Mouse (Mus musculus) lung, postnatal 36 days (tissue): ENCODE measurements around the gene Pitpnm2.

Experiments
- DNase-seq: peaks from one replicate; pipeline ENCODE4 v3.0.0; 2022; ENCODE audit warnings: mixed read lengths

The Pitpnm2 gene

DNA sequence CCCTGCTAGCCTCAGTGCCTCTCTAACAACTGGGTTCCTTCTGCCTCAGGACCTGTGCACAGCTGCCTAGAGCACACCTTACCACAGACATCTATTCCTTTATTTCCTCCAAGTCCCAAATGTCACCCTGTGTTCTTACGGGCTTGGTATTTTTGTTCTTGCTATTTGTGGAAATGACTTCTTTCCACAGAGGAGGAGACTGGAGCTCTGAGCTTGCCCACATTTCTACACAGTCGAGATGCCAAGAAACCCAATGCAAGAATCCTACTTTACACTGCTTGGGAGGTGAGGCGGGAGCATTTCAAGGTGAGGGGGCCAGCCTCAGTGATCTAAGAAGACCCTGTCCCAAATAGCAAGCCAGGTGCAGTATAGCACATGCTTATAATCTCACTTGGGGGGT, 164.0 kb downstream of the Pitpnm2 start:
- DNase-seq = no peak

DNA sequence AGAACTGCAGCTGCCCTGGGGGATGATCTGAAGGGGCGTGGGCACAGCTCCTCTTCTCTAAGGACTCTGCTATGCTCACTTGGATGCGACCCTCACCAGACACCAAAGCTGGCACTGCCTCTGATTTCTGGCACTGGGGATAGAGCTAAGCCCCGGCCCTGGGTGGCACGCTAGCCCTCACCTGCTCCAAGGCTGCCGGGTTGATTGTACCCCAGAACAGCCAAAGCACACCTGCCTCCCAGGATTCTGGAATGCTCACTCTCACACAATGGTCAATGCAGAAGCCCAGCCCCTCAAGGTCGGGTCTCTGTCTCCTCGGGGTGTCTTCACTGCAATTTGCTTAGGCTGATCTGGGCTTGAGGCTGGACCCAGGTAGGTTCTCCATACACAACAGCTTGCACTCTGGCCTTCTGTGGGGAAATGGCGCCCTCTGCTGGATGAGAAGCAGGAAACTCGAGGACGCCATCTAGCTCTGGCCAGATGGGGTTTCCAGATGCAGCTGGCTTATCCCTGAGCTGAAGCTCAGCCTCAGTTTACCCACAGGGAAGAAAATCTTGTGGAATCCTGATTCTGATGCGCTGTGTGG, 164.9 kb downstream of the Pitpnm2 start:
- peak; percentile 90 for DNase-seq

- peak; percentile 26 for DNase-seq
Measured at GRCm38 (mm10) chr5:124083850-124084587, 165.5 kb downstream of the Pitpnm2 start.

- no peak for DNase-seq
Measured at GRCm38 (mm10) chr5:124082941-124083688, 166.4 kb downstream of the Pitpnm2 start.

- no peak for DNase-seq
Measured at GRCm38 (mm10) chr5:124082447-124082846, 167.1 kb downstream of the Pitpnm2 start.

DNA sequence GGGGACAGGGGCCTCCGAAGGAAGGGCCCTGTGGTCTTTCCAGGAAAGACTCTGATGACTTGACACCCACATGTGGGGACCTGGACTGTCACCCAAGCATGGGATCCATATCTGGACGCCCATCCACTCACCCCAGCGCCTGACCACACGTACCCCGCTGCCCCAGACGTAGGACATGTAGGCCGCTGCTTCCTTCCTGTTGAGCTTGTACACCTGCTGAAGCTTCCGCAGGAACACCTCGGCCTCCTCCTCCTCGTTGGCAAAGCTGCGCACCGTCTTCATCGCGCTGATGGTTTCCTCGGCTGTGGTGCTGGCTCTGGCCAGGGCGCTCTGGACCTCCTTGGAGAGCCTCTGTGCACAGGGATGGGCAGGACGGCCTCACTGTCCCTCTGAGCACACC, 169.7 kb downstream of the Pitpnm2 start:
- no peak for DNase-seq

DNA sequence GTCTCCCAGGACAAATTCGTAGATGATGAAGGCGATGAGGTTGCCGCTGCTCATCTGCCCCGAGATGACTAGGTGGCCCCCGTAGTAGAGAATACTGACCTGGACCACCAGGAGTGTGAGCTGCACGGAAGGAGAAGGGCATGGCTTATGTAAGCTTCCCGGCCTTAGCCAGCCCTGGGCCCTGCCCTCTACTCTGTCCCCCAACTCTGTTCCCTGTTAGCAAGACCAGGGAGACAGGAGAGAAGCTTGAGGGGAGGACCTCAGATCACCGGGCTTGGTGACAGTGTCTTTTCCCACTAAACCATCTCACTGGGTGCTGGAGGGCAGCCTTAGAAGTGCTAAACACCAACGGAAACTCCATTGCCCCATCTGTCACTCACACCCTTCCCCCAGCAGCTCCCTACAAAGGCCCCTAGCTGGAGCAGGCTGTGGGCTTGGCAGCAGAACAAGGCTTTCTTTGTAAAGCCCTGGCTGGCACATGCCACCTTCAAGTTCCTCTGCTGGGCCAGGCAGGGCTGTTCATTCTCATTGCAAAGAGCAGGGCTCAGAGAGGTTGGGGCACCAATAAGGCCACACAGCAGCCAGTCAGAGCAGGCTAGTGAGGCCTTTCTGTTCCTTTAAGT, 170.7 kb downstream of the Pitpnm2 start:
- DNase-seq = no peak

DNA sequence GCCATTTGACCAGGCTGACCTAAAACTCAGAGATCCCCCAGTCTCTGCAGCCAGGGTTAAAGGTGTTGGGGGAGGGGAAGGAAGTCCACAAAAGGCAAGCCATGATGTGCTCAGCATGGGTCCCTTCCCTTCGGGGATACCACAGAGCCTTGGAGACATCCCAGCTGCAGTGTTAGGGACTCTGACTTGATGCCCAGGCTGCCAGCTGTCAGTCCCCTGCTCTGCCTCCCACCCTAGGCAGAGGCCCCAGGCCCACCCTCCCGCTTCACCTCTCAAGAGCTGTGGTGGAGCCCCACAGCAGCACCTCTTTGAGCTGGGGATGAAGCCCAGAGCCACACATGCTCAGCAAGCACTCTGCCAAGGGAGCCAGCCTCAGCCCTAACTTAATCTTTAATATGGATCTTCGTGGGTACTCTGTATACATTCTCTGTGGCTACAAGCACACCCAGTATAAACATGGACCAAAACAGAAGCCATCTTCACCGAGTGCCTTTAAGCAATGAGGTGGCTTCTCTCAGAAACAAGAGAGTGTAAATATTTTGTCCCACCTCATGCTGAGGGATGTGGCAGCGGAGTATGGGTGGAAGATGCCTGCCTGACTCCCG, 171.6 kb downstream of the Pitpnm2 start:
- no peak for DNase-seq

DNA sequence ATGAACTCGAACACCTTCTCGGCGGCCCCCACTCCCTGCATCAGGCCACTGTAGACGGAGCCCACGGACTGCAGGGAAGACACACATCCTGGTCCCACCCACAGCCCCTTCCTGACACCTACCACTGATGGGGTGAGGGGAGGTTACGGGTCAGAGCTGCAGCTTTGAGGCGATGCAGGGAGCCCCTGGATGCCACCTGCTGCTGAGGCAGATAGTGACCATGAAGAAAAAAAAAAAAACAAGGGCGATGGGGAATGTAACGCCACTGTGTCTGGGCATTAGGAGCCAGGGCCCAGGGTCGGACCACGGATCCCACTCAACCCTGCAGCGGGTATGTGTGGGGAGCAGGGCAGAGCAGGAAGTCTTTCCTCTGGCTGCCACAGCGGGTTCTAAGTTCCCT, 172.3 kb downstream of the Pitpnm2 start:
- no peak for DNase-seq

GRCm38 (mm10) chr5:124076559-124076958, 173.0 kb downstream of the Pitpnm2 start:
- no peak for DNase-seq

GRCm38 (mm10) chr5:124075716-124076115, 173.8 kb downstream of the Pitpnm2 start:
- no peak for DNase-seq

GRCm38 (mm10) chr5:124074845-124075307, 174.7 kb downstream of the Pitpnm2 start:
- peak; percentile 15 for DNase-seq

- no peak for DNase-seq
Measured at GRCm38 (mm10) chr5:124073682-124074081, 175.9 kb downstream of the Pitpnm2 start.

DNA sequence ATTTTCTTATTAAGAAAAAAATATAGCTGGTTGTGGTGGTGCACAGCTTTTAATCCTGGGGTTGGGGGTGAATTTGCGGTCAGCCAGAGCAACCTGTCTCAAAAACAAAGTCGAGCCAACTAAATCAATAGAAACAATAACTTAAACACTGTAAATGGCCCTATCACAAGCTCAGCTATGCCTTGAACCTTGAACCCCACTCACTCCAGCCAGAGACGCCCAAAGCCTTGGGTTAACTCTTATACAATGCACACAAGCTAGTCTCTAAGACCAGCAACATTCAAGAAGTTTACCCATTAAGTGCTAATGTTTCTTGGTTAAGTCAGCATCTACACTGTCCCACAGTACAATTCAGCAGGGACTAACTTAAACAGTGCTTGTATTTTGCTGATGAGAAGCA, 179.9 kb downstream of the Pitpnm2 start:
- no peak for DNase-seq
